Mouse (Mus musculus): ENCODE results near the gene 6430548M08Rik.

GRCm38 (mm10) chr8:120189440-120189839, 75.5 kb downstream of the 6430548M08Rik start:
- TF ChIP-seq CTCF (IDR thresholded peaks at IDR 0.05; ENCODE audit: low read depth) (no peak), EP300 (IDR thresholded peaks at IDR 0.05; ENCODE audit: low read depth) (no peak)
